Mouse (Mus musculus): Measurements from ENCODE around the gene Gm28308. TPM values are rescaled to one million over a fixed set of nuclear protein-coding genes. Genes with fewer than 3 reads are reported as not detected.

Gene Gm28308
- polyA plus RNA-seq, 1 experiment, result not detected

DNA sequence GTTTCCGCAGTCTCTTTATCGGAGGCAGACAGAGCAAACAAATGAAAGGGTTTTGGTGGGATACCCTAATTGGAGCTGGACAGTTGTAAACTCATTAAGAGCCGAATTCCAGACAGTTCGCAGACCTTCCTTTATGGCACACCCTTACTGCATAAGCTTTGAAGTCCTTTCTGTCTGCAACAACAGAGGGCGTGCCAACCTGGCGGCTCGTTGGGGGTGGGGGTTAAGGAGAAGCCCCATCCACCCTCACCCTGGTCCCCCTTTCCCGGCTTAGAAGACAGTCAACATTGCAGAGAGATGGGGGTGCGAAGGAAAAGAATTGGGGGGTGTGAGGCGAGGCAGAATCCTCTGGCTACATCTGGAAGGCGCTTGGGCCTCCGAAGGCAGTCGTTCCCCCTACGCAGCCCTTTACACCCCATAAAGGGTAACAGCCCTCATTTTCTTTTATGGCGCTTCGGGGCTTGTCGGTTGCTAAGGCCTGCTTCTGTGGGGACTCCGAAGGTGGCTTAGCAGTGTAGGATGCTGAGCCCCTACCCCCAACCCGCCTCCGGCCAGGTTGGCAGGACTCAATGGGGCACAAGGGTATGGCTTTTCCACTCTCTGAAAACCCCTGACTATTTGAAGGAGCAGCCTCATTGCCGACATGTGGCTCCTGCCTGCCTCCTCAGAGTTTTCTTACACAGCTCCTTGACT is 9.0 kb upstream of the Gm28308 start:
- Histone ChIP-seq H3K27me3 (ENCODE audit: control insufficient read depth, insufficient read depth, low read length) (peaks cover 4% of the 10 kb centered on the region; the same call in 1 of the 2 replicates), H3K4me3 (replicated peaks; ENCODE audit: insufficient read depth, low read depth, low read length) (no peak overlapping the region)
- 10% methylated on average over 21 of the region's 21 CpGs for WGBS

DNA sequence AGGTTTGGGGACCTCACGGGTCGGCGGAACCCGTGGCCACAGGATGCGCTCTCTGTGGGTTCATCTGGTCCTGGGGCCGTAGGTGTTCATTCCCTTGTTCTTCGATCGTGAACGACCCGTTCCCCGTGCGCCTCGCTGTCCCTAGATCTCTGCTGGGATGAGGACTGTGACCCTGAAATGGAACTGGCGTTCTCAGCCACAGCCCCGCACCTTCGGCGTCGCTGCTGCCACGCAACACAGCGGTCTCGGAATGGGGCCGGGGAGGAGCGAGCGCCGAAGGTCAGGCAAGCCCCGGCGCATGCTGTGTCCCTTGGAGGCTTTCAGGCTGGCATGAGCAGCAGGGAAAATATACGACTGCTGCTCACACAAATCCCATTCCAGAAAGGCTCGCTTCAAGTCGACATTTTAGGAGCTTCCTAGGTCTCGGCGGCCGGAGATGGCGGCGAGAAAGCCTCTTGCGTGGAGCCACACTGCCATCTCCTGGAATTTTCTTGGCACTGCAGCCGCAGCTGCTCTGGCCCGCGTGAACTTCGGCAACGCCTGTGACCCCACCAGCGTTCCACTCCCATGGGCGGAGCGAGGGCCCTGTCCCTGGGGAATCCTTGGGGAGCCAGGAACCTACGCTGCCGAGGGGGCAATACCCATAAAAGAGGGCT is 8.3 kb upstream of the Gm28308 start, which contains the start of gene Hoxa7:
Gene Hoxa7 (minus strand): TSS at position 518 of the 656 bp plus-strand sequence.
- Histone ChIP-seq H3K4me1 (ENCODE audit: control insufficient read depth, insufficient read depth, low read length) (no peaks in the 10 kb centered on the region), H3K27me3 (ENCODE audit: control insufficient read depth, insufficient read depth, low read length) (peaks cover 5% of the 10 kb centered on the region; the same call in 1 of the 2 replicates), H3K27ac (ENCODE audit: insufficient read depth, low read length) (no peak within 1 kb of the TSS), H3K4me3 (replicated peaks; ENCODE audit: insufficient read depth, low read depth, low read length) (peak within 1 kb of the TSS; percentile 65)
- DNase-seq, result peak; percentile 73 to 84
- TF ChIP-seq CTCF (IDR thresholded peaks at IDR 0.05; ENCODE audit: borderline replicate concordance, insufficient read depth, low read depth, low read length) (peak; percentile 88), POLR2A (IDR thresholded peaks at IDR 0.05; ENCODE audit: borderline replicate concordance, insufficient read depth, low read length) (no peak)
- under 1% methylated on average over 46 of the region's 46 CpGs for WGBS

More for the DNA sequence above, 9.0 kb upstream of the Gm28308 start:
- TF ChIP-seq CTCF (IDR thresholded peaks at IDR 0.05; ENCODE audit: borderline replicate concordance, insufficient read depth, low read depth, low read length) (no peak), POLR2A (IDR thresholded peaks at IDR 0.05; ENCODE audit: borderline replicate concordance, insufficient read depth, low read length) (no peak)
- no peak for DNase-seq
- Histone ChIP-seq H3K4me1 (ENCODE audit: control insufficient read depth, insufficient read depth, low read length) (no peaks in the 10 kb centered on the region), H3K27ac (ENCODE audit: insufficient read depth, low read length) (no peak overlapping the region)

DNA sequence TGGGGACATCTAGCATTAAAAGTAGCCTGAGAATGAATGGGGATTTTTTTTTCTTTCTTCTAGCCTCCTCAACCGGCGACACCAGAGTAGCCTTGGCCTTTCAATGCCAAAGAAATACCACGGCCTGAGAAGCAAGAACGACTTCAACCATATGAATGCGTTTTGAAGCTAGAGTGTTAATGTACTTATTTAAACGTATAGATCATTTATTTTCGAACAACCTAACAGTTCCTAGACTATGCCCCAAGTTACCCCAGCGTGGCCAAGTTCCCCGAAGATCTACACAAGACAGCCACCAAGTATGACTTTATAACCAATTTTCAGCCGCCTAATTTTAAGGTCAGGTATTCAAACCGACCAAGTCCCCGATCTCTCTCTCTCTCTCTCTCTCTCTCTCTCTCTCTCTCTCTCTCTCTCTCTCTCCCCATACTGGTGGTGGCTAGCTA is 7.7 kb upstream of the Gm28308 start:
- WGBS, result 11% methylated on average over 12 of the region's 12 CpGs
- H3K27me3 ChIP-seq (ENCODE audit: control insufficient read depth, insufficient read depth, low read length), result peaks cover 5% of the 10 kb centered on the region; the same call in 1 of the 2 replicates

DNA sequence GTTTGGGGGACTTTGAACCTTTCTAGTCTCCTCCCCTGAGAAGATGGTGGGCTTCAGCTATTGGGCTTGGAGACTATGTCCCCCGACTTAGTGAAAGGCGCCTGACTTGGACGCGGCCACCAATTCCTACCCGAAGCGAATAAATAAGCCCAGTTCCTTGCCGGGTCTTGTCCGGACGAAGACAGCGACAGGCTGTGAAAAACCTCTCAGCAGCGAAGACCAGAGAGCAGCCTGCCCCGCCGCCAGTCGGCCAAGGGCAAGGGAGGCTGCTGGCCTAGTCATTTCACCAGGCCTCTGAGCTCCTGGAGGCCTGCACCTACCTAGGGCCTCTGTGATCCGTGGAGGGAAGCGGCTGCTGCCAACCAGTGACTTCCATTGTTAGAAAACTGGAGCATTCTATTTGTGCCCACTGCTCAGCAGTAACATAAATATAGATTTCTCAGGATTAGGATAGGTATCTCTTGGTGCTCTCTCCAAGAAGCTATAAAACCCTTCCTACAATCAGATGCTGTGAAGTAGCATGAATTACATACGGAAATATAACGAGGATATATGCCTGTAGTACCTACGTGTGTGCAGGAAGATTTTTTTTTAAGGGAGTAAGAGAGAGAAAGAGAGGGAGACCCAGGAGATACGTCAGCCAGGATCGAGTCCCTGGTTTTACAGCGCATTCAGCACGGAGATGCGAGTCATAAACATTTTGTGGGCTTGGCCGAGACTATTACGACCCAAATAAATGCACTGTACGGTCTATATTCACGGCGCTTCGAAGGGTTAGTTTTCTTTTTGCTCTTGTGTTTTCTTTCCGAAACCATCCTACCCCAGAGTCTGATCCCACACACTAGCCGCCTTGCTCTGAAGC is 7.1 kb upstream of the Gm28308 start:
- H3K27me3 ChIP-seq (ENCODE audit: control insufficient read depth, insufficient read depth, low read length), result peaks cover 6% of the 10 kb centered on the region; the same call in 1 of the 2 replicates
- no peak overlapping the region for H3K4me3 ChIP-seq (replicated peaks; ENCODE audit: insufficient read depth, low read depth, low read length)
- H3K27ac ChIP-seq (ENCODE audit: insufficient read depth, low read length), result no peak overlapping the region
- 24% methylated on average over 32 of the region's 32 CpGs for WGBS
- DNase-seq, result no peak
- H3K4me1 ChIP-seq (ENCODE audit: control insufficient read depth, insufficient read depth, low read length), result no peaks in the 10 kb centered on the region
- TF ChIP-seq POLR2A (IDR thresholded peaks at IDR 0.05; ENCODE audit: borderline replicate concordance, insufficient read depth, low read length), result no peak
- no peak for TF ChIP-seq CTCF (IDR thresholded peaks at IDR 0.05; ENCODE audit: borderline replicate concordance, insufficient read depth, low read depth, low read length)

More for the DNA sequence above, 7.7 kb upstream of the Gm28308 start:
- H3K27ac ChIP-seq (ENCODE audit: insufficient read depth, low read length), result no peak overlapping the region
- no peak for TF ChIP-seq CTCF (IDR thresholded peaks at IDR 0.05; ENCODE audit: borderline replicate concordance, insufficient read depth, low read depth, low read length)
- no peak for TF ChIP-seq POLR2A (IDR thresholded peaks at IDR 0.05; ENCODE audit: borderline replicate concordance, insufficient read depth, low read length)
- DNase-seq, result no peak
- no peaks in the 10 kb centered on the region for H3K4me1 ChIP-seq (ENCODE audit: control insufficient read depth, insufficient read depth, low read length)
- H3K4me3 ChIP-seq (replicated peaks; ENCODE audit: insufficient read depth, low read depth, low read length), result no peak overlapping the region

DNA sequence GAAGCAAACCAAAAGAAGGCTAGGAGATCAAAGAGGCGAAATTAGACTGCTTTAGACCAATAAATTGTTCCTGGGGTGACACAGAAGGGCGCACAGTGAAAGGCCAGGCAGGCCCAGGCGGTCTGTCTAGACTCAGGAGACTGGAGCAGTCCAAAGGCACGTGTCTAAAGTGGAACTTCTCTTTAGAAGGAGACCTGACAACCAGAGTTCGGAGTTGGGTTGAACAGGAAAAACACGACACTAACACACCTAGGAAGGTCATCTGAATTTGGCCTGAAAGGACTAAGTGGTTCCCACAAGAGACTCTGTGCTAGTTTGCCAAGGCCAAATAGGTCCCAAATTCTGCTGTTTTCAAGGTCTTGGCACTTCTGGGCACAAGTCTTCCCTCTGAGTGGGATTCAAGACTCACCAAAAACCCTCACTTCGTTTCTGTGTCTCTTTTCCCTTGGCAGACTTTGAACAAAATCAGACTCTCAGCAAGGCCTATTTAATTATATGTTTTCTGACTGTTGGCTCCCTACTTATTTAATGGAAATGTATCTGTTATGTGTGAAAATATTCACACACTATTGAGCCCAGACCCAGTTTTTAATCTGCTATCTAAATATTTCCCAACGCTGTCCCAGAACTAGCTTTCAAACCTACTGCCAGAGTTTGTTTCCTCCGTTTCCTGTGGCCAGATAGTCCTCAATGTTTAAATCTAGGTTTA is 6.2 kb upstream of the Gm28308 start:
- TF ChIP-seq CTCF (IDR thresholded peaks at IDR 0.05; ENCODE audit: borderline replicate concordance, insufficient read depth, low read depth, low read length) (no peak), POLR2A (IDR thresholded peaks at IDR 0.05; ENCODE audit: borderline replicate concordance, insufficient read depth, low read length) (no peak)
- Histone ChIP-seq H3K4me1 (ENCODE audit: control insufficient read depth, insufficient read depth, low read length) (no peaks in the 10 kb centered on the region), H3K4me3 (replicated peaks; ENCODE audit: insufficient read depth, low read depth, low read length) (no peak overlapping the region), H3K27ac (ENCODE audit: insufficient read depth, low read length) (no peak overlapping the region), H3K27me3 (ENCODE audit: control insufficient read depth, insufficient read depth, low read length) (peaks cover 9% of the 10 kb centered on the region; the same call in 1 of the 2 replicates)
- WGBS, result 33% methylated on average over 9 of the region's 9 CpGs
- DNase-seq, result no peak

DNA sequence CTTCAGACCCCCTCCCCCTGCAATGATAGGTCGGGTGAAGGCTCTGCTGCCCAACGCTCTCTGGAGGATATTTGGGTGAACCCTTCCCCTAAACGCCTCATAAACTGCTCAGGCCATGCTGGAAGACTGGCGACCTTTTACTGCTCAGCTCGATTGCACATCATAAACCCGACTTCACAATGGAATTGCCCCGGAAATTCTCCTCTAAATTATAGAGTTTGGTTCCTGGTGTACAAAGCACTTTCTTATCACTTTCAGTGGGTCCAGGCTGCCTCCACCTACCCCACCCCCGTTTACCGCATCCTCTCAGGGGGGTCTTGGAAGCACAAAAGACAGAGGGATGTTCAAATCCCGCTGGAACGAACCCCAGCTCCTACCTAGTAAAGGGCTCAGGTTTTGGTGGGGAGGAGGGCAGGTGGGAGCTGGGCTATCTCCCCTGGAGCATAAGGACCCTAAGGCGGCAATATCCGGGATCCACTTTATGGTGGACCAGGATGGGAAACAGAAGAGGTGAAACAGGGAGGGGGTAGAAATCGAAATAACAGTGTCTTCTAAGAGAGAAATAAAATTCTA is 5.6 kb upstream of the Gm28308 start:
- 10% methylated on average over 14 of the region's 14 CpGs for WGBS
- DNase-seq, result no peak
- H3K27ac ChIP-seq (ENCODE audit: insufficient read depth, low read length), result no peak overlapping the region
- no peaks in the 10 kb centered on the region for H3K4me1 ChIP-seq (ENCODE audit: control insufficient read depth, insufficient read depth, low read length)
- peaks cover 9% of the 10 kb centered on the region; the same call in 1 of the 2 replicates for H3K27me3 ChIP-seq (ENCODE audit: control insufficient read depth, insufficient read depth, low read length)
- no peak for TF ChIP-seq CTCF (IDR thresholded peaks at IDR 0.05; ENCODE audit: borderline replicate concordance, insufficient read depth, low read depth, low read length)
- TF ChIP-seq POLR2A (IDR thresholded peaks at IDR 0.05; ENCODE audit: borderline replicate concordance, insufficient read depth, low read length), result no peak
- no peak overlapping the region for H3K4me3 ChIP-seq (replicated peaks; ENCODE audit: insufficient read depth, low read depth, low read length)

All from cerebellum, adult 2 months (tissue).